Mouse (Mus musculus) thymus, adult 2 months (tissue): ENCODE results near the gene Ccdc148.

Experiments
- CTCF ChIP-seq: fragments of 200-500 bp; IDR thresholded peaks from 2 replicates; pipeline ENCODE4 v1.5.1; 2012; ENCODE audit warnings: mild to moderate bottlenecking, control low read depth, low read length, moderate library complexity, borderline replicate concordance; ENCODE audit not compliant: control insufficient read depth, poor library complexity, insufficient read depth; ENCODE audit errors: extremely low read depth
- POLR2A ChIP-seq: fragments of 200-500 bp; IDR thresholded peaks from 2 replicates; pipeline ENCODE4 v1.6.1; 2012; ENCODE audit warnings: mild to moderate bottlenecking, low read length, control low read depth, moderate library complexity; ENCODE audit not compliant: control insufficient read depth, poor library complexity, insufficient read depth; ENCODE audit errors: extremely low read depth

DNA sequence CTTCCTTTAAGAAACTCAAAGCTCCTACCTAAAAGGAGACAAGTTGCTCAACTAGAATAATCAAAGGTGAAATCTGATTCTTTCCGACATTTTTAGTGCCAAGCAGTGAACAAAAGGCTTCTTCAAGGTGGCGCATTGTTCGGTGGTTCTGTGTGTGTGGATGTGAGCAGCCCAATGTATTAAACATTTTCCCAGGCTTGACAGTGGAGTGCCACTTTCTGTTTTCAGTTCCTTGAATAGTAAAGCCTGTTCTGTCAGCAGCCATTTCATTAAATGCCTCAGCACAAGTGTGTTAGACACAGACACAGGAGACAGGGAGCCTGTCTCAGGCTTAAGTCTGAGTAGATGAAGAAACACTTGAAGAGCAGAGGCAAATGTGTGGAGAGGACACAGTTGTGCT is 40.0 kb upstream of the Ccdc148 start:
- no peak for TF ChIP-seq CTCF
- no peak for TF ChIP-seq POLR2A
